Mouse (Mus musculus): ENCODE results near the gene Dpf2. TPM values are rescaled to one million over a fixed set of nuclear protein-coding genes. Genes with fewer than 3 reads are reported as not detected.

Gene Dpf2
- total RNA-seq, 2 experiments from 2014 or later = 108 to 126 TPM

DNA sequence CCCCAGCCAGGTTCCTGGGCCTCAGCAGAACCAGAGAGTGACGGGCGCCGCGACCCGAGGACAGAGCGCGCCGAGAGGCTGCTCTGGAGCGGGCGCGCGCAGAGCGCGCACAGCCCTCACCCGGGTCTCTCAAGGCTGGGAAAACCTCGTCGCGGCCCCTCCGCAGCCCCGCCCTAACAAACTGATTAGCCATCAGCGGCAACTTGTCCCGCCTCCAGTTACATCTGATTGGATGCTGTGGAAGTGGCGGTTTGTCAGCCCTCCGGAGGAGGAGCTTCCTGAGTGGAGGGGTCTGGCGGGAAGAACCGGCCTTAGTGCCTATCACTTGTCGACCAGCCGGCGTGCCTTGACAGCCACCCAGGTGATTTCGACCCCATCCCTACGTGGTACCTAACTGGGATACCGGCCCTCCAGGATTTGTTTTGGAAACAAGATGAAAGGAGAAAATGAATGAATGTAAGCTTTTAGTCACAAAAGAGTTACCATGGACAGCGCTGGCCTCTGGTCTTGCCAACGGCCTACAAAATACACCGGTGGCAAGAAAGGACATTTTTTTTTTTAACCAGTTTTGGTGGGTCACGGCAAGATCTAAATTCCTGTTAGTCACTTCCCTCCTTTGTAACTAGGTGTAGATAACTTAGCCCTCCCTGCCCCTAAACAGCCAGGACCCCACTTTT lies 18.7 kb downstream of the Dpf2 start, which contains the start of gene Tigd3:
Tigd3 (minus strand) TSS at position 148 of the 677 bp plus-strand sequence.
- ATAC-seq (replicated peaks; ENCODE audit: poor library complexity, severe bottlenecking) = peak; percentile 96

DNA sequence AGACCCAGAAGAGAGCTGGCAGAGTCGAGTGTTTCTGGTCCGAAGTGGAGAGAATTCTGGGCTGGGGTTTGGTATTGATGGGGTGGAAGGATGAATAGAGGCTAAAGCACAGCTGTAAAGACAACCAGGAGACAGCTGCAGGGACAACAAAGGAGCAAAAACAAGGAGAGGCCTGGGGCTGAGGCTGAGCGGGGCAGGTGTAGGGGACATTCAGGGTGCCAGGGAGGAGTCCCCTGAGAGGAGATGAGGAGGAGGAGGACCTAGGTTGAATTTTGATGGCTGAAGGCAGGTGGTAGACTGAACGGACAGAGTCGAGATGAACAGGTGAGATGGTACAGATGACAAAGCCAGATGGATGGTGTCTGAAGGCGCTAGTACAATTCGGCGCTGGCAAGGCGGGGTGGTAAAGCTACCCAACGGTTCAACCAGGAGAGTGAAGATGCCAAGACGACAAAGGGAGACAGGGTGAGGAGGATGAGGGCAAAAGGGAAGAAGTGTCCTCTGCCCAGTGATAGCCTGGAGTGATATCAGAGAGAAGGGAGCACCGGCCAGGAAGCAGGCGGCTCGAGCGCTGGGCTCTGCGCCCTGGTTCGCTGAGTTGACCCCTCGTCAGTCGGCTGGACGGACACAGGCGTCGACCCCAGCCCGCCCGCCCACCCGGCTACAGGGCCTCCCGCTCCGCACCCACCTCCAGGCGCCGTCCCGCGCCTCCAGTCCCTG lies 19.4 kb downstream of the Dpf2 start:
- ATAC-seq (replicated peaks; ENCODE audit: poor library complexity, severe bottlenecking) = 0 out of 2 replicates have a peak, but pooled peaks have one; percentile 1

- no peak for ATAC-seq (replicated peaks; ENCODE audit: poor library complexity, severe bottlenecking)
Observed at GRCm38 (mm10) chr19:5892735-5893134, 20.1 kb downstream of the Dpf2 start.

GRCm38 (mm10) chr19:5892262-5892661 lies 20.5 kb downstream of the Dpf2 start:
- ATAC-seq (replicated peaks; ENCODE audit: poor library complexity, severe bottlenecking) = no peak

GRCm38 (mm10) chr19:5891521-5892258 lies 21.1 kb downstream of the Dpf2 start:
- ATAC-seq (replicated peaks; ENCODE audit: poor library complexity, severe bottlenecking) = no peak

DNA sequence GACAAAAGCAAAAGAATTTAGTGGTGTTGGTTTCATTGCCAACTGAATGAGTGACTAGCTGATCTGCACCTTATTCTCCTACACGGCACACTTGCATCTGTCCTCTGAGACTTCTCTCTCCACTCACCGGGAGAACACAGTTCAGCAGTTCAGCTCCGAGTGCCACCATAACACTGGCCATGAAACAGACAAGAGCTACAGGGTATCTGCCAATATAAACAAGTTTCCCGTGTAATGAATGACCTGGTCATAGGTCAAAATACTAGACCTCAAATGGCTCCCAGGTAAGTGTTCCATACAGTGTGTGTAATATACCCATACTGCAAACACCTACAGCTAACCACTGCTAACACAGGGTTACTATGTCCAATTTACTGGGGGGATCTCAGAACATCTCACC lies 23.6 kb downstream of the Dpf2 start:
- no peak for ATAC-seq (replicated peaks; ENCODE audit: poor library complexity, severe bottlenecking)

DNA sequence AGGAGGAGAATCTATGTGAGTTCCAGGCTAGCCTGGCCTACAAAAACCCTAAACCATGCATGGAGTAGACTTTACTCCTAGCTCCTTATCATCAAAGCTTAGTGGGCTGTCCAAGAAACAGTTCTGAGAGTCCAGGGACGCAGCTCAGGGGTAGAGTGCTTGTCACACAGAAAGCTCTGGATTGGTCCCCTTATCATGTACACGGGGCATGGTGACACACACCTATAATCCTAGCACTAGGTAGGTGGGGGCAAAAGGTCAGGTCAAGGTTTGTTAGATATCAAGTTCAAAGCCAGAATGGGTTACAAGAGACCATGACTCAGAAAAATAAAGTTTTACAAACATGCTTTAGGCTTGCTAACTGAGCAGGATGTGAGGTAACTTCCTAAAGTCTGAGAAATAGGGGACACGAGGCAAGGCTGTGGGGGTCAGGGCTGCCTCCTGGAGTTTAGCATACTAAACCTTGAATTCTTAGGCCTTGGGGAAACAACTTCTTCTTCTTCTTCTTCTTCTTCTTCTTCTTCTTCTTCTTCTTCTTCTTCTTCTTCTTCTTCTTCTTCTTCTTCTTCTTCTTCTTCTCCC lies 25.5 kb downstream of the Dpf2 start:
- peak; percentile 50; the same call in 1 of the 2 replicates for ATAC-seq (replicated peaks; ENCODE audit: poor library complexity, severe bottlenecking)

- ATAC-seq (replicated peaks; ENCODE audit: poor library complexity, severe bottlenecking) = no peak
Observed at GRCm38 (mm10) chr19:5885838-5886237, 27.0 kb downstream of the Dpf2 start.

DNA sequence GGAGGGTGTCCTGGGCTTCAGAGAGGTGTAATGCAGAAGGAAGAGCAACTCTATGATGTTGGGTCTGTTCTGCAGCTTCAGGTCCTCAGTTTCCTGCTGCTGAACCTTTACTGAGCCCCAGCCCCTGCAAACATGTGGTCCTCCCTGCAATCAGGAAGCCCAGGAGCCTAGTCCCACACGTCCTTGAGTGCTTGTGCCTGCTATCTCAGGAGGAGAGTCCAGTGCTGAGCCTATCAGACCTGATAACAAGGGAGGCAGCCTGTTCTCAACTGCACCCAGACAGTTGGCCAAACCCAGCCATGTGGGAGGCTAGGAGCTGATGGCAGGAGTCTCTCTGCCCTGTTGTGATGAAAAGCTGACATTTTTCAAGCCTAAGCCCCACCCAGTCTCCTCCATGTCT lies 28.9 kb downstream of the Dpf2 start:
- ATAC-seq (replicated peaks; ENCODE audit: poor library complexity, severe bottlenecking) = no peak

- peak; percentile 12 for ATAC-seq (replicated peaks; ENCODE audit: poor library complexity, severe bottlenecking)
Observed at GRCm38 (mm10) chr19:5882079-5882478, 30.7 kb downstream of the Dpf2 start.

GRCm38 (mm10) chr19:5881155-5881554 lies 31.7 kb downstream of the Dpf2 start:
- ATAC-seq (replicated peaks; ENCODE audit: poor library complexity, severe bottlenecking) = no peak

DNA sequence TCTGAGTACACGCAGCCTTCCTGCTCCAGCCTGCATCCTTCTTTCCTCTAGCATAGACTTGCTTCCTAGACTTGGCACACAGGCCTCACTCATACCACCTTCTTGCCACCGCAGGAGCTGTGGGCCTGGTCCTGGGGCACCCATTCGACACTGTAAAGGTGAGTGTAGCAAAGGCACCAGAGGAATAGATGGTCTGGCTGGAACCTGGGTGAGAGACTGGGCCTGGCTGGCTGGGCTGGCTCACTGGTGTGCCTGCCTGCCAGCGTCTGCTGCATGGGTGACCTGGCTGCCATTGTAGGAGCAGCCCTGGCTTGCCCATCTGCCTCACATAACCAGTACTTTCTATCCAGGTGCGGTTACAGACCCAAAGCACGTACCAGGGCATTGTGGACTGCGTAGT lies 33.1 kb downstream of the Dpf2 start:
- ATAC-seq (replicated peaks; ENCODE audit: poor library complexity, severe bottlenecking) = no peak

- ATAC-seq (replicated peaks; ENCODE audit: poor library complexity, severe bottlenecking) = no peak
Observed at GRCm38 (mm10) chr19:5878916-5879315, 33.9 kb downstream of the Dpf2 start.

DNA sequence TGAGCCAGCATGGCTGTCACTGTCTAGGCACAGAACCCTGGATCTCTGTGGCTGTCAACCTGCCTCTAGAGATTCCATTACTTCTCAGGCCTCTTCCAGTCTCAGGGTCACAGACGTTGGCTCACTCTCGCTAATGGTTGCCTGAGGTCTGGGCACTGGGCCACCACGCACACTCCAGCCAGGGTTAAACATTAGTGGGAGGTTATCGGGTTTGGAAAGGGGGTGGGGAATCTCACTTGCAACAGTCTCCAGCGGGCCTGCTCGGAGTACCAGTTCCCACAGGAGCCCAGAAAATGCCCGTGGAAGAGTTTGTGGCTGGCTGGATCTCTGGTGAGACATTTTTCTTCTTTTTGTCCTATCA lies 34.5 kb downstream of the Dpf2 start:
- ATAC-seq (replicated peaks; ENCODE audit: poor library complexity, severe bottlenecking) = no peak

DNA sequence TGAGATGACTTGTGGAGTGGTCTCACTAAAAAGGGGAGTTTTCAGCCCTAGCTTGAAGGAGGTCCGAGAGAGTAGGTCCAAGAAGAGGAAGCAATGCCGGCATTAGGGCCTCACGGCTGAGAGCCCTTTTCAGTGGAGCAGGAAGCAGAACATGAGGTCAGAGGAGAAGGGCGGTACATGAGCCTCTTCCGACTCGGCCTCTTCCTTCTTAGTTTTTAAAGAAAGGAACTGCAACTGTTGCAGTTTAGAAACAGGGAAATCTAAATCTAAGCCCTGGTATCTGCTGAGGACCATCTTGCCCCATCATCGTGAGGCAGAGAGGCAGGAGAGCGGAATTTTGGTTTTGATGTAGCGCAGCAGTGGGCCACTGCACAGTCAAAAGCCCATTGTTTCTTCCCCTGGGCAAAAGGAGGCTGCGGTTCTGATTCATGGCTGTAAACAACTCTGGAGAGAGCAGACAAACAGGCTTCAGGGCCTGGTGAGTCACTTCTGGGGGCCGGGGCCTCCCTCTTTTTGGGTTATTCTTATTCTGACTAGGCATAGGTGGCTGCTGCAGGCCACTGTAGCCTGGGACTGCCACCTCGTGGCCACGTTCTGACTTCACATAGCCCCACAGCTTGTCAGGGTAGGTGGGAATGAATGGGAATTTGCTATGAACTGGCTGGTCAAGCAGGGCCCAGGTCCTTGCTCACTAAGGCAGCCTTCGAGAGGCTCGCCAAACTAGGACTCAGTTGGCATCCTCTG lies 35.0 kb downstream of the Dpf2 start, which contains the start of gene Slc25a45:
Slc25a45 (plus strand) TSS at position 191 of the 744 bp plus-strand sequence.
- peak; percentile 60 for ATAC-seq (replicated peaks; ENCODE audit: poor library complexity, severe bottlenecking)

GRCm38 (mm10) chr19:5874969-5875480 lies 37.8 kb downstream of the Dpf2 start, which contains the start of gene Frmd8:
Gene Frmd8 (minus strand): TSS chr19:5875274.
- ATAC-seq (replicated peaks; ENCODE audit: poor library complexity, severe bottlenecking) = peak; percentile 67

- no peak for ATAC-seq (replicated peaks; ENCODE audit: poor library complexity, severe bottlenecking)
Observed at GRCm38 (mm10) chr19:5874391-5874968, 38.3 kb downstream of the Dpf2 start.

DNA sequence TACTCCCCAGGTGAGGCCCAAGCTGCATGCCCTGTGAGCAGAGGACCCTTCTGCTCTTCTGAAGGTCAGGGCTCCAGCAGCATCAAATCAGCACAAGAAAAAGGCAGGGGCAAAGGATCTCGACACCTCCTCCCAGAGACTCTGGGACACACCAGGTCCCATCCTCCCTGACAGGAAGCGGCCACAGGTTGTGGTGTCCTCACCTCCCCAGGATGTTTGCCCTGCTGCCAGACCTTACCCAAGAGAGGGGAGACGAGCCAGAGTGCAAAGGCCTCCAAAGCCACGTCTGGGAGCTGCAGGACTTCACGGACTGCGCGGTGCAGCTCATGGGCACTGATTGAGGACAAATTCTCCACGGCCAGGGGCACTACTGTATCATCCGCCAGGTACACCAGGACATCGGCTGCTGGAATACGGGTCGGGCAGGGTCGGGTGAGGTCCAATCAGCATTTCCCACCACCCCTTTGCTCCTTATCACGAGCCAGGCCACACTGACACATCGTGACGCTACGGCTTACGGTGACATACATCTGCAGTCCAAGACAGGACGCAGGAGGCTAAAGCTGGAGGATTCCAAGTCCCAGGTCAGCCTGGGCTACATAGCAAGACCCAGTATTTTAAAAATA lies 39.8 kb downstream of the Dpf2 start:
- ATAC-seq (replicated peaks; ENCODE audit: poor library complexity, severe bottlenecking) = no peak

- ATAC-seq (replicated peaks; ENCODE audit: poor library complexity, severe bottlenecking) = 0 out of 2 replicates have a peak, but pooled peaks have one; percentile 12
Observed at GRCm38 (mm10) chr19:5872528-5872927, 40.3 kb downstream of the Dpf2 start.
